Mouse (Mus musculus) c-Kit-positive CD71-positive TER-119-positive erythroid progenitor cells, embryonic 14.5 days (primary cell): ENCODE measurements at regions not wholly inside any gene's neighbourhood (a gene's known extent, or its start where the extent isn't known, plus 50 kb on each side); places are given as distances from the start of the nearest gene placed in this dataset.

Source experiments
- DNase-seq: peaks from one replicate; pipeline ENCODE4 v3.0.0-alpha.2; 2013; ENCODE audit warnings: low spot score

- DNase-seq = no peak
These were observed 368.8 kb upstream of the Rack1 start for GRCm38 (mm10) chr11:48431316-48431715.

GRCm38 (mm10) chr11:48427423-48427822 lies 372.7 kb upstream of the Rack1 start:
- DNase-seq = no peak

- DNase-seq = no peak
These were observed 373.7 kb upstream of the Rack1 start for GRCm38 (mm10) chr11:48426446-48426845.

- DNase-seq = no peak
These were observed 381.9 kb upstream of the Rack1 start for GRCm38 (mm10) chr11:48418066-48418756.

- DNase-seq = no peak
These were observed 382.5 kb upstream of the Rack1 start for GRCm38 (mm10) chr11:48417615-48418014.

GRCm38 (mm10) chr11:48398032-48398431 lies 402.1 kb upstream of the Rack1 start:
- no peak for DNase-seq

- no peak for DNase-seq
These were observed 392.7 kb upstream of the Sgcd start for GRCm38 (mm10) chr11:48381489-48381888.

GRCm38 (mm10) chr11:48378044-48378443 lies 389.3 kb upstream of the Sgcd start:
- DNase-seq = no peak

- no peak for DNase-seq
These were observed 388.5 kb upstream of the Sgcd start for GRCm38 (mm10) chr11:48377269-48377668.

GRCm38 (mm10) chr11:48351349-48352023 lies 362.7 kb upstream of the Sgcd start:
- DNase-seq = no peak

- DNase-seq = no peak
These were observed 325.7 kb upstream of the Sgcd start for GRCm38 (mm10) chr11:48314500-48314899.

- DNase-seq = no peak
These were observed 306.6 kb upstream of the Sgcd start for GRCm38 (mm10) chr11:48295370-48295769.

- DNase-seq = no peak
These were observed 273.7 kb upstream of the Sgcd start for GRCm38 (mm10) chr11:48262492-48262891.

- DNase-seq = no peak
These were observed 272.3 kb upstream of the Sgcd start for GRCm38 (mm10) chr11:48261089-48261488.

GRCm38 (mm10) chr11:48250678-48251317 lies 262.0 kb upstream of the Sgcd start:
- no peak for DNase-seq

GRCm38 (mm10) chr11:48249315-48249714 lies 260.5 kb upstream of the Sgcd start:
- DNase-seq = no peak

GRCm38 (mm10) chr11:48221156-48221555 lies 232.4 kb upstream of the Sgcd start:
- DNase-seq = no peak

GRCm38 (mm10) chr11:48219157-48219556 lies 230.4 kb upstream of the Sgcd start:
- DNase-seq = no peak

GRCm38 (mm10) chr11:48216762-48217161 lies 228.0 kb upstream of the Sgcd start:
- DNase-seq = no peak

- DNase-seq = no peak
These were observed 197.8 kb upstream of the Sgcd start for GRCm38 (mm10) chr11:48186604-48187003.

GRCm38 (mm10) chr11:48178943-48179342 lies 190.2 kb upstream of the Sgcd start:
- DNase-seq = peak; percentile 0

- DNase-seq = no peak
These were observed 189.4 kb upstream of the Sgcd start for GRCm38 (mm10) chr11:48178174-48178573.

- no peak for DNase-seq
These were observed 187.7 kb upstream of the Sgcd start for GRCm38 (mm10) chr11:48176451-48176850.
